Mouse (Mus musculus): Measurements from ENCODE around the gene Prrg4.
"Not testable (repeated sequence)": the region's sequence is repeated elsewhere in the genome, so short reads cannot be mapped to it uniquely, and the experiment has no call there.

The Prrg4 gene

DNA sequence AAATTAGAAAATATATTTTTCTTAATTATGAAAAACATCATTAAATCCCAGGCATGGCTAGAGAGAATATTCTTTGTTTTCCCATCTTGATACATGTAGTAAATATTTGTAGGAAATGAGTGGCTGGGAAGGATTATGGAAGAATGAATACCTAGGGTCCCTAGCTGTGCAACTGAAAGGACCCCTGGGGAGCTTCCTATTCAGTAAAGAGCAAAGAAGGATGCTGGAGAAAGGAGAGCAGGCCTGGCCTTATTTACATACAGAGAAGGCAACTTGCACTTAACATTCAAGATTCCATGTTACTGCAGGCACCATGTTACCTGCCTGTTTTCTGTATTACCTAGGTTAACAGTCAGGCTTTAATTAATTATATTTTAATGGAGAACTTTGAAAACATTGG is 7.1 kb downstream of the Prrg4 start:
- DNase-seq (ENCODE audit: low read depth in 2 of 2, low spot score in 2 of 2) = no peak

DNA sequence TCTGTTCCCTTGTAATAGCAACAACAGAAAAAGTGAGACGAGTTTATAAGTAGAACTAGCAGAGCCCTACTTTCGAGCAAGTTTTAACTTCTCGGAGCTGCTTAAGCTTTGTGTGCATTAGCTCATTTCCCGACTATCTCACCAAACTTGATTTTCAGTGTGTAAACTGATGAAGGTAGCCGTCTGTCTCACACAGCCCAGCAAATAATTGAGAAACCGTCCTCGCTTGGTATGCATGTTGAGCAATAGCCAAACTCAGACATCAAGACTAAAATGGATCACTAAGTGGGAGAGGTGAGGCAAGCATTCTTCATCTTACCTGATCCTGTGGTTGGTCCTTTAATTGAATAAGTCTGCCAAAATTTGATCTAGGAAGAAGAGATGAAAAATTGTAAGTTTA is 7.9 kb downstream of the Prrg4 start:
- DNase-seq (ENCODE audit: low read depth in 2 of 2, low spot score in 2 of 2) = no peak

DNA sequence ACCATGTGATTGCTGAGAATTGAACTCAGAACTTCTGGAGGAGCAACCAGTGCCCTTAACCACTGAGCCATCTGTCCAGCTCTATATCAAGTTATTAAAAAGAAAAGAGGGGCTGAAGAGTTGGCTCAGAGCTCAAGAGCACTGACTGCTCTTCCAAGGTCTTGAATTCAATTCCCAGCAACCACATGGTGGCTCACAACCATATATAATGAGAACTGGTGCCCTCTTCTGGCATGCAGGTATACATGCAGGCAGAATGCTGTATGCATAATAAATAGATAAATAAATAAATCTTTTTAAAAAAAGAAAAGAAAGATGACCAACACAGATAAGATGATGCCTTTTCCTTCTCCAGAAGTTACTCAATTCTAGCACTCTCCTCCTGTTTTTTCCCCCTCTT is 8.7 kb downstream of the Prrg4 start:
- no peak for DNase-seq (ENCODE audit: low read depth in 2 of 2, low spot score in 2 of 2)

DNA sequence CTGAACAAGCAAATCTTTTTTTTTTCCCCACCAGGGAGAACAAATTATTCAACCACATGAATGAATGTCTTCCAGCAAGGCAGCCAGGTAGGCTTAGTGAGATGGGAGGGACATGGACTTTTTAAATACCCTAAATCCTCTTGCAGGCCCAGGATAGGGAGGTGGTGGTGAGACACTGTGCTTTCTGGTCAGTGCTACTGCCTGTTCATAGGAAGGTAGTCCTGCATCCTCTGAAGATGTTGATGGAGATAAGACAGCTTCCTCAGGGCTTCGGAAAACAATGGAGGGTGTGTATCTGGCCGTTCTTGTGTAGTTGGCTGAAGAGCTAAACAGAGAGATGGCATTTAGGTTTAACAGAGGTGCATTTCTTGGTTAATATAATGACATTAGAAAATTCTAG is 17.2 kb downstream of the Prrg4 start:
- no peak for DNase-seq (ENCODE audit: low read depth in 2 of 2, low spot score in 2 of 2)

DNA sequence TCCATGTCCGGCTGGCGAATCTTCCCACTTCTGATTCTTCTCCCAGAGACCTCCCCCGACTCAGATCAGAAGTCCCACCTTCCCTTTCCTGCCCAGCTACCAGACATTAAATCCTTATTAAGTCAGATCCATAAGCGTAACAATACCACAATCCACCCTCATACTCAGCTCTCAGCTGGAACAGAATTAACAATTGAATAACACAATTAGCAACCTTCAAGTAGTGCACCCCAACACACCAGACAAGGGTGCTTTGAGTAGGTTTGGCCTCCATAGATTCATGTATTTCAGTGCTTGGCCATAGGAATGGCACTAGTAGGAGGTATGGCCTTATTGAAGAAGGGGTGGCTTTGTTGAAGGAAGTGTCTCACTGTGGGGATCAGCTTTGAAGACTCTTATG is 23.5 kb downstream of the Prrg4 start:
- no peak for DNase-seq (ENCODE audit: low read depth in 2 of 2, low spot score in 2 of 2)

DNA sequence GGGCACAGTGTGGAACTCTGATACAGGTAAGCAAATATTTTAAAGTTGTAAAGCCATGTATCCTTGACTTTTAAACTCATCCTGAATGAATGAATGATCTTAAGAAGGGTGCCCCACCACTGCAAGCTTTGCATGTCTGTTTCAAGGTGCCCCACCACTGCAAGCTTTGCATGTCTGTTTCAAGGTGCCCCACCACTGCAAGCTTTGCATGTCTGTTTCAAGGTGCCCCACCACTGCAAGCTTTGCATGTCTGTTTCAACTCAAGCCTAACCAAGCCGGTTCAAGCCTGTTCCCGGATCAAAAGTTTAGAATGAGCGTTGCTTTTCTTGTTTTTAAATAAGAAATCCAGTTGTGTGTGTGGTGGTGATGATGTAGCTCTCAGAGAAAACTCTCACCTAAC is 30.9 kb downstream of the Prrg4 start:
- DNase-seq (ENCODE audit: low read depth in 2 of 2, low spot score in 2 of 2) = not testable (repeated sequence)

DNA sequence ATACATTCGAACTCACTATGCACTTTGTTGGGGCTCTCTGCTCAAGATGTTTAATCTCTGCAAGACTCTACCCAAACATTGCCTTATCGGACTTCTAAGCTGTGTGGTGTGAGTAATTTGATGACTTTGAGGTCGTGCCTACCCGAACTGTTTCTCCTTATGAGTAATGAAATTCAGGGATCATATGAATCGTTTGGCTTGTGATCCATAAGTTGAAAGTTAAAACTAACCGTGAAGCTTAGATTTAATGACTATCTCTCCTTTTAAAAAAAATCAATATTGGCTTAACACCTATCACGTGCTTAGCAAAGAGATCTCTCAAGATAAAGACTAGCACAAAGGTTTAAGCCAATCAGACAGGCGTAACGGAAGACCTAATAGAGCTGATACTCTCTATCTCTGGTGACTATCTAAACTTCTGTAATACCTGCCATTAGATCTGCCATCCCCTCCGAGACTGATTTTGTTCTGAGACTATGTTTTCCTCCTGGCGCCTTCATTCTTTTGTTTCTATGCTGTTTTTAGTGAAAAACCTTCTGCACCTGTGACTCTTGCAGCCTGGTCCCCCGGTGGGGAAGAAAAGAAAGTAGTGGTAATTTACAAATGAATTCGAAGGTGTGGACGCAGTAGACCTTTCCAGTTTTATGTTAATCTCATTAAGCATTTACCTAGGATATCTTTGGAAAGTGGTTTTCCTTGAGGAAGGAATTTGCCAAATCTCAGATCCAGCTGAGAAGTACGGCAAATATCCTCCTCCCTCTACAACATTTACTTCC is 31.9 kb downstream of the Prrg4 start:
- no peak for DNase-seq (ENCODE audit: low read depth in 2 of 2, low spot score in 2 of 2)

DNA sequence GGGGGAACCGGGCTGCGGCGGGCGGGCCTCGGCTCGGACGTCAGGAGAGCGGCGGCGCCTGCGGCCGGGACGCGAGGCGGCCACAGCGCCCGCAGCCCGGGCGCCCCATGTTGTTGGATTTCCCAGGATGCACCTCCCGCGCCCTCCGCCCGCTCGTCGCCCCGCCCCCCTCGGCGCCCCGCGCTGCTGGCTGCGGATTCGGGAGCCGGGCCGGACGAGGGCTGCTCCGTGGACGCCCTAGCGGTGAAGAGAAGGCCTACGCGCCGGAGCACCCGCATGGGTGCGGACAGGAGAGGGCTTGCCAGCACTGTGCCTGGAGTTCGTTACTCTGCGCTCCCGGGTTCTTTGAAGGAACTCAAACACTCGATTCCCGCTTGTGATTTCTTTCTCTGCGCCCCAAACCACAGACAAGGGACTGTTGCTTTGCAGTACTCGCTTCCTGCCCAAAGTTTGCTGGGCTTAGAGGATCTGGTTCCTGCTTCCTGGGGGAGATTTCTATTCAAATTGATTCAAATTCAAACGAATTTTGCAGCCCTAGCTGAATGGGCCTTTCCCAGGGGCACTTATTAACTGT is 32.7 kb downstream of the Prrg4 start:
- DNase-seq (ENCODE audit: low read depth in 2 of 2, low spot score in 2 of 2) = peak; percentile 74 to 75

DNA sequence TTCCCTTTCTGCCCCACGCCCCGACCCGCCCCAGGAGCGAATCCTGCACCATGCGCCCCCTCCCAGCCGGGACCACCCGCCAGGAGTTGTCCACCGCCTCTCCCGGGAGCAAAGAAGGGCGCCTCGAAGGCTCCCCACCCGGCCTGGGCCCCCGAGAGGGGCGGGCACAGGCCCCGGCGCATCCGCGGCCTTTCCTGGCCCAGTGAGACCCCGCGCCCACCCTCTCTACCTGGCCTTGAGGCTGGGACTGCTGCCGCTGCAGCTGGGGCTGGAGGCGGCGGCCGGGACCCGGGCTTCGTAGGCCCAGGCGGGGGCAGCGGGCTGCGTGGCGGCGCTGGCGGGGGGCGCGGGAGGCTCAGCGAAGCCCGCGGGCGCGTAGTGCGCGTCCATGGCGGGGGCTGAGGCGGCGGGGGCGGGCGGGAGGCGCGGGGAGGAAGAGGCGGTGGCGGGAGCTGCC is 33.3 kb downstream of the Prrg4 start, which contains the start of gene Qser1:
Qser1 (minus strand) TSS at position 390 of the 457 bp plus-strand sequence.
- DNase-seq (ENCODE audit: low read depth in 2 of 2, low spot score in 2 of 2) = no peak

DNA sequence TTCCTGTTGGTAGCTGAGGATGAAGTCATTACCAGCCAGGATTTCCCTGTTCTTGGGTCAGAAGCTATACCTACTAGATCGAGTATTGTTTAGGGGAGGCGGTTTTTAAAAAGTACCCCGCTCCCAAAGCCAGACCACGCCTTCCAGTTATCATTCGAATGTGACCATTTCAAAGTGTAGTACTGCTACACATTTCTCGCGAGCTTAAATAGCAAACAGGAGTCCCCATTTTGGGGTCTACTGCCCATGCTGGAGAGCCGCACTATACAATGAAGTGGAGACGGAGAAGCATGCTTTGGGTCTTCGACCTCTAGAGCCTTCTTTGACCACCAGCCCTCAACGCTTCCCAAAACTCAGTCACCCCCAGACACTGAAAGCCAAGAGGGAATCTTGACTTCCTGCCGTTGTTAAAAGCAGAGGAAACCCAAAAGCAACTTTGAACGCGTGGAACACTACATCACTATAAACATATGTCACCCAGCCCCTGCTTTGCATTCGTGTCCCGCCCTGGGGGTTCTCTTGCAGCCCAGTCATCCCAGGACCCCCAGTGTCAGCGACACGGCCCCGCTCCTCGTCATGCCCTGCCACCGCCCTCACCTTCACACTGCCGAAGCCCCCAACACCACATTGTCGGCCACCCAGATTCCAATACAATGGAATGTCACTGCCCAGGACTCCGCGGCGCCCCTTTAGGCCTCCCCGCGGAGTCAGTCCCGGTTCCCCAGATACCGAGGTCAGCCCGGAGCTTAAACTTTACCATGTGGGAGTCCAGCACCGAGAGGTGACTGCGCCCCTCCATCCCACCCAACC is 33.9 kb downstream of the Prrg4 start:
- peak; percentile 28 to 47 for DNase-seq (ENCODE audit: low read depth in 2 of 2, low spot score in 2 of 2)

DNA sequence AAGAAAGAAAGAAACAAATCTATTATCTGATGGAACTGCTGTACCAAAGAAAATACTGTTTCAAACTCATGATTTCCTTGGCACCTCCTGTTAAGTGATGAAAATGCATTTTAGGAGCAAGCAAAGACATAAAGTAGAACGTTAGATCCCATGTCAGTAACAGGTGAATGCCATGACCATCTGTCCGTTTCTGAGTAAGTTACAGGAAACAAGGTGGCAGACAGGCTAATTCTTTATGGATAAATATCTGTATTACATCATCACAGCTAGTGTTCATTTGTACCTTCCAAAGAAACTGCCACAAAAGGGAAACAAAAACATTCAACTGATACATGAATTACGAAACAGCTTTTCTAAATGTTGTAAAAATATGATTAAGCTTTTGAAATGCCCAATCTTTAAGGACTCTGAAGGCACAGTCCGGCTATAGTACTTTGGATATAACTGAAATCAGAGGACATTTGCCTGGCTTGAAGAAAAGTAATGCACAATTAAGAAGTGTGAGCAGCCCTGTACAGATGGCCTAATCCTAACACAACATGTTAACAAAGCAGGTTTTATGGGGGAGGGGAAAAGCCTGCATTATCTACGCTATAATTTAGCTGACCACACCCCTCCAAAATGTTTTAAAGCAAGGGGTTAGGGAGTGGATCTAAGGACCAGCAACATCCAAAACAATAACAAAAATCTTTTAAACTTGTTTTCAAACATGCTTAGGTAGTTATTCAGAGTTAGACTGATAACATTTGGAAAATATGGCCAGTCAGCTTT is 35.3 kb downstream of the Prrg4 start:
- no peak for DNase-seq (ENCODE audit: low read depth in 2 of 2, low spot score in 2 of 2)

DNA sequence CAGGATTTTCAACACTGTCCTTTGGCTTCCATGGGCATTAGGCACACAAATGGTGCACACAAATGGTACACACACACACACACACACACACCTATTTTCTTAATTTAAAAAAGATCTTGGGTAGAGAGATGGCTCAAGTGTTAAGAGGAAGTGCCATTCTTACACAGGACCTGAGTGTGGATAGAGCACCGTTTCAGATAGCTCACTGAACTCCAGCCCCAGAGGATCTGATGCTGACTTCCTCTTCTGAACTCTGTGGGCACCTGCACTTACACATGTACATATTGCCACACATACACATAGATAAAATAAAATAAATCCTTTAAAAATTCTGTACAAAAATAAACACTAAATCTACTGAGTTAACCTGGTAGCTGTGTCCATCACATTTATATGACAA is 44.2 kb downstream of the Prrg4 start:
- no peak for DNase-seq (ENCODE audit: low read depth in 2 of 2, low spot score in 2 of 2)

All from CD8-positive naive resting alpha-beta T cell, adult 2 months (primary cell).